Mouse (Mus musculus): ENCODE measurements at regions not wholly inside any gene's neighbourhood (a gene's known extent, or its start where the extent isn't known, plus 50 kb on each side); places are given as distances from the start of the nearest gene placed in this dataset.

DNA sequence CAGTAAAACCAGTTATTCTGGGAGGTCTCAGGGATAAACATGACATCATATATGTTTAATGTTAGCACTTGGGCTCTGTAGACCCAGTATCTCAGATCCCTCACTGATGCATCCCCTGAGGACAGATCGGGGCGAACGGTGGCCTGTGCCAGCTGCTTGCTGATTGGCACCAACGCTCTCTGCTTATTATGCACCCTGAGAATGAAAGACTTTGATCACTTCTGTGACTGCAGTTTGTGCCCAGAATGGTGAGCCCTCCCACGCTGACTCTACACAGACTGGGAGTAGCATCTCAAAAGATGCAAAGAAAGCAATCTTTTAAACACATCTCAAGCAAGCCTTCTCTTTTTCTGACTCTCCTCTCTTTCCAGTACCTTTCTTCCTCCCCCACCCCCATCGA lies 82.2 kb upstream of the Glrp1 start:
- H3K27me3 ChIP-seq = no peaks in the 10 kb centered on the region
- peak; percentile 53 for ATAC-seq (replicated peaks)
- peaks cover 33% of the 10 kb centered on the region for H3K4me1 ChIP-seq
- WGBS = 34% methylated on average over 6 of the region's 6 CpGs
- no peaks in the 10 kb centered on the region for H3K36me3 ChIP-seq
- no peaks in the 10 kb centered on the region for H3K9me3 ChIP-seq
- H3K4me2 ChIP-seq (replicated peaks) = peak overlapping the region; percentile 15; the same call in 1 of the 2 replicates
- no peak overlapping the region for H3K9ac ChIP-seq (replicated peaks)
- no peak overlapping the region for H3K4me3 ChIP-seq
- H3K27ac ChIP-seq (replicated peaks) = peak overlapping the region; percentile 52

- Histone ChIP-seq H3K4me3 (no peak overlapping the region), H3K4me1 (peaks cover 33% of the 10 kb centered on the region), H3K27ac (replicated peaks) (no peak overlapping the region), H3K9ac (replicated peaks) (no peak overlapping the region), H3K27me3 (no peaks in the 10 kb centered on the region), H3K36me3 (no peaks in the 10 kb centered on the region), H3K4me2 (replicated peaks) (no peak overlapping the region), H3K9me3 (no peaks in the 10 kb centered on the region)
- no peak for ATAC-seq (replicated peaks)
- WGBS = 80% methylated on average over 9 of the region's 9 CpGs
Observed at GRCm38 (mm10) chr1:88590802-88591380, 81.0 kb upstream of the Glrp1 start.

DNA sequence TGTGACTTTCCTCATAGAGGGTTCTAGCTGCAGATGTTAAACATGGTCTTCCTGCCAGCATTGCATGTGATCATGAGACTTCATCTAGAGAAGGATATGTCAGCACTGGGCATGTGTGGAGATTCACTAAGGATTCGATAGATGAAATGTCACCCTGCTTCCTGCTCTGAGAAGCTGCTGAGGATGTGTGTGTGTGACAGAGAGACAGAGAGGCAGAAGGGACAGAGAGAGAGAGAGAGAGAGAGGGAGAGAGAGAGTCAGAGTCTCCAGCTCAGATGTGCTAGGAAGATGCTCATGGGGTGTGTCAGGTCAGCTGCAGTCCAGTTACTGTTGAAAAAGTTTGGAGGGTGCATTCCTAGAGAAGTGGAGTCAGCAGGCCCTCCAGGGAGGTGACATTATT lies 78.9 kb upstream of the Glrp1 start:
- Histone ChIP-seq H3K27me3 (no peaks in the 10 kb centered on the region), H3K9me3 (no peaks in the 10 kb centered on the region), H3K36me3 (no peaks in the 10 kb centered on the region), H3K4me2 (replicated peaks) (no peak overlapping the region), H3K4me3 (no peak overlapping the region), H3K4me1 (peaks cover 17% of the 10 kb centered on the region), H3K9ac (replicated peaks) (no peak overlapping the region), H3K27ac (replicated peaks) (no peak overlapping the region)
- WGBS = 91% methylated on average over 1 of the region's 1 CpGs
- ATAC-seq (replicated peaks) = no peak

DNA sequence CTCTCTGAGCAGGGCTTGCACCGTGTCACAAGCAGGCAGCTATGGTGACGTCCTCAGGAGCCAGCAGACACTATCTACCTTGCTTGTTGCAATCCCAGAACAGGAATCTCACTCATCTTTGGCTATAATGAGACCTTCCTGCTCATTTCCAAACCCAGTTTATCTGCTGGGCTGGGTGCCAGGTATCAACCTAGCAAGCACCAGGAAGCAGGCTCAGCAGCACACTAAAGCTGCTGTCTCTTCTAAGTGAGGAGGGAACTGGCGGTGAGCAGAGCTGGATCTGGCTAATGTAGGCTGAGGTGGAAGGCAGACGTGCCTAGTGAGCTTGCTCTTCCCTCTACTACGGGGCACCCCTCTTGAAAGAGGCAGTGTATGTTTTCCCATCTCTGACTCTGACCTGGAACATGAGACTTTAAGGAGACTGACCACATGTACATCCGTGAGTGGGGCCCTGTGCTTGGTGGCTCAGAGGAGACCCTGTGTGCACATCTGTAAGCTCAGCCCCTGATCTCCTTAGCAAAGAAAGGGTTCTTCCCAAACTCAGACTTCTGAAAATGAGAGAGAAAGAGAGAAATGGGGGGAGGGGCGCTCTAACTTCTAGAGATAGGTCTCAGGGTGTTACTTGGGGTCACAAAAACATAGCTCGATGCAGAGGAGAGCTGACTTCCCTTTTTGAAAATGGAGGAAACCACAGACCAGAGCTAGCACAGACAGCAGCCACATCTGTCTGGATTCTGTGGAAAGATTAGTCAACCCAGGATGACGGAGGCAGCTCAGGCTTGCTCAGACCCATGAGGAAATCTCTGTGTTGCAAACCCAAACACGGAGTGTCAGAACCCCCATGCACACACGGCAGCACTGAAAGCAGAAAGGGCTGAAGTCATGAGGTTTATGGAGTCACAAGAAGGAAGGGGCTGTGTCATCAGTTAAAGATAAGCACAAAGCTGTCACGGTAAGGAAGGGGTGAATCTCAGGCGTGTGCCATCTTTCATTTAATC lies 77.3 kb upstream of the Glrp1 start:
- ATAC-seq (replicated peaks) = no peak
- WGBS = 81% methylated on average over 13 of the region's 13 CpGs
- Histone ChIP-seq H3K4me3 (no peak overlapping the region), H3K4me1 (peaks cover 10% of the 10 kb centered on the region), H3K9me3 (no peaks in the 10 kb centered on the region), H3K27me3 (no peaks in the 10 kb centered on the region), H3K36me3 (no peaks in the 10 kb centered on the region), H3K9ac (replicated peaks) (no peak overlapping the region), H3K4me2 (replicated peaks) (no peak overlapping the region), H3K27ac (replicated peaks) (no peak overlapping the region)

DNA sequence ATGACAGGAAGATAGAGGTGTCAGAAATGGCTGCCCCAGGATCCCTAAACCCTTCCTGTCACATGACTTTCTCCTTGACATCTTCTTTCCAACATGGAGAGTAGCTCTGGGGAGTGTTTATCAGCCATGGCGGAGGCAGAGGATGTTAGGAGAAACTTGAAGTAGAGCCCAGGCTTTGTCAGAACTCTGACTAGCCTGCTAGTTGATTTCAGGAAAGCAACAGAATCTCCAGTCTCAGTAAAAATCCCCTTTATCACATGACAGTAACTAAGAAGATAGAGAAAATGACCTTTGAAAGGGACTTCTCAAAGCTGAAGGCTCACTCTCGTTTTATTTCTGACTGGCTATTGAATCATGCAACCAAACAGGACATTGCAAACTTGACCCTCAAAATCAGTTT lies 76.3 kb upstream of the Glrp1 start:
- 79% methylated on average over 2 of the region's 2 CpGs for WGBS
- H3K36me3 ChIP-seq = no peaks in the 10 kb centered on the region
- H3K27ac ChIP-seq (replicated peaks) = no peak overlapping the region
- no peak overlapping the region for H3K4me3 ChIP-seq
- no peak overlapping the region for H3K4me2 ChIP-seq (replicated peaks)
- H3K9me3 ChIP-seq = no peaks in the 10 kb centered on the region
- H3K9ac ChIP-seq (replicated peaks) = no peak overlapping the region
- ATAC-seq (replicated peaks) = no peak
- no peaks in the 10 kb centered on the region for H3K27me3 ChIP-seq
- peaks cover 3% of the 10 kb centered on the region; the same call in 1 of the 2 replicates for H3K4me1 ChIP-seq

DNA sequence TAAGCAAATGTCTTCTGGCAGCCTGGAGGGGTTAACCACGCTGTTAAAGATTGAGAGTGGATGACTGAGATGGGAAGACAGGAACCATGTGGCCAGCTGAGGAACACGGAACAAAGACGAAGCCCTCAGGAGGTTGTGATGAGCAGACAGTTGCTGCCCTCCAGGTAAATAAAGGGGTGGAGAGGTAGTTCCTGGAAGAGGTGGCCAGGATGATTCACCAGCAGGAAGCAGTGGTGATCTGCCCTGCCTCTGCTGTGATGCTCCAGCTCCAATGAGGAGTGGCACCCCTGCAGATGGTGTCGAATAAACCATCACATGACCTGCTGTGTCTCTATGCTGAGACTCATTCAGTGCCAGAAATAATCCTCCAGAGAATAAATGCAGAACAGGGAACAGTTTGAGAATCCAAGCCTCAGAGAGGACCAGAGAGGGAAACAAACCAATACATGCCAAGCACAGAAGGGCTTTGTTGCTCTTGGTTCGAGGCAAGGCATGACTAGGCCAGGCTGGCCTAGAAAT lies 74.7 kb upstream of the Glrp1 start:
- no peaks in the 10 kb centered on the region for H3K36me3 ChIP-seq
- H3K4me3 ChIP-seq = no peak overlapping the region
- no peaks in the 10 kb centered on the region for H3K4me1 ChIP-seq
- H3K9ac ChIP-seq (replicated peaks) = no peak overlapping the region
- no peak for ATAC-seq (replicated peaks)
- H3K4me2 ChIP-seq (replicated peaks) = no peak overlapping the region
- H3K9me3 ChIP-seq = no peaks in the 10 kb centered on the region
- H3K27ac ChIP-seq (replicated peaks) = no peak overlapping the region
- WGBS = 69% methylated on average over 5 of the region's 5 CpGs
- H3K27me3 ChIP-seq = no peaks in the 10 kb centered on the region

- H3K9me3 ChIP-seq = no peaks in the 10 kb centered on the region
- ATAC-seq (replicated peaks) = no peak
- no peak overlapping the region for H3K9ac ChIP-seq (replicated peaks)
- H3K36me3 ChIP-seq = no peaks in the 10 kb centered on the region
- no peak overlapping the region for H3K4me3 ChIP-seq
- H3K4me2 ChIP-seq (replicated peaks) = no peak overlapping the region
- H3K4me1 ChIP-seq = no peaks in the 10 kb centered on the region
- no peaks in the 10 kb centered on the region for H3K27me3 ChIP-seq
- no peak overlapping the region for H3K27ac ChIP-seq (replicated peaks)
Observed at GRCm38 (mm10) chr1:88578231-88578620, 68.4 kb upstream of the Glrp1 start.

- H3K27me3 ChIP-seq = no peaks in the 10 kb centered on the region
- no peak overlapping the region for H3K27ac ChIP-seq (replicated peaks)
- WGBS = 19% methylated on average over 12 of the region's 12 CpGs
- no peak overlapping the region for H3K4me2 ChIP-seq (replicated peaks)
- H3K4me3 ChIP-seq = no peak overlapping the region
- H3K4me1 ChIP-seq = no peaks in the 10 kb centered on the region
- no peak for ATAC-seq (replicated peaks)
- H3K9me3 ChIP-seq = no peaks in the 10 kb centered on the region
- no peak overlapping the region for H3K9ac ChIP-seq (replicated peaks)
- H3K36me3 ChIP-seq = no peaks in the 10 kb centered on the region
Observed at GRCm38 (mm10) chr1:88577498-88578230, 67.8 kb upstream of the Glrp1 start.

DNA sequence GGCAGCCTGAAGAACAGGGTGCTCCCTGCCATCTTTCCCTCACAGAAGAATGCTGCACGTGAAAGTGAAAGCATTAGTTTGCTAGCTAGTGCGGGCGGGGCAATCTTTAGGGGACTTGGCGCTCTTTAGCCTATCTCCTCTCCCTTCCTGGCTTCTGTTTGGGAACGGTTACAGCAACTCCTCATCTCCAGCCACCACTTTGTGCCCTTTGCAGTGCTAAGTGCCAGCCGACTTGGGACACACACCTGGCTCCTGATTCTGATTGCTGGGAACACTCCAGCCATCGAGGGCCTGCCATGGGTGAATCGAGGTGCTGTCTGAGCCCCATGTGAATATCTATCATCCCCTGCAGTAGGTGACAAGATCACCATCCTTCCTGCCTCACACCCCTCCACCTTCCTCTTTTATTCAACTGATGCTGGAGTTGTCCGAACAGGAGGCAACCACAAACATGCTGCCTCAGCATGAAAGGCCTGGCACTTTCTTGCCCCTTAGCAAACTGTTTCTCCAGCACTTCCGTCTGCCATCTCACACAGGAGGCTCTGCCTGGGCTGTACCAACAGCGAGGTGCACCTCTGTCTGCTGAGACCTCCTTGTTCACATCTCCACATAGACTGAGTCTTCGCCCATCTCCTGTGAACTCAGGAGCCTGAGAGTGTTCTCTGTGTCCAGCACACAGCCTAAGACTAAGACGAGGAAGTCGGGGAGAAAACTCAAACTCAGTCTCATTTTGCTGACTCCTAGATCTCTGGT lies 66.2 kb upstream of the Glrp1 start:
- 82% methylated on average over 14 of the region's 14 CpGs for WGBS
- no peaks in the 10 kb centered on the region for H3K36me3 ChIP-seq
- H3K4me2 ChIP-seq (replicated peaks) = no peak overlapping the region
- no peak for ATAC-seq (replicated peaks)
- H3K27ac ChIP-seq (replicated peaks) = no peak overlapping the region
- H3K9ac ChIP-seq (replicated peaks) = no peak overlapping the region
- no peak overlapping the region for H3K4me3 ChIP-seq
- no peaks in the 10 kb centered on the region for H3K9me3 ChIP-seq
- H3K27me3 ChIP-seq = no peaks in the 10 kb centered on the region
- H3K4me1 ChIP-seq = no peaks in the 10 kb centered on the region

DNA sequence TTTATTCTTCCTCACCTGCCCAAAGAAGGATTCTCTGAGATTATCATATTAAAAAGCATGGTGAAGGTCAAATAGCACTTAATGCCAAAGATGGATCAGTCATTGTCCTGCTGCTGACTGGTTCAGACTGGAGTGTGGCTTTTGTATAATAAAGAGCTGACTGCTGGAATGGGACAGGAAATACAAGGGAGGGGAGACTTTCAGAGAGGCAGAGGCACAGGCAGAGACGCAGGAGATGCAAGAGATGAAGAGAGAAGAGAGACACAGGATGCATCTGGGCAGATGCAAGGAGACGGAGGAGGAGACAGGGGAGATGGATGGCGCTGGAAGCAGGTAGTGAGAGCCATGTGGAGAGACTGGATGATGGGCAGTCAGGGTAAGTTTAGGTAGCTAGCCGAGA lies 65.4 kb upstream of the Glrp1 start:
- H3K4me1 ChIP-seq = no peaks in the 10 kb centered on the region
- H3K4me2 ChIP-seq (replicated peaks) = no peak overlapping the region
- WGBS = 65% methylated on average over 4 of the region's 4 CpGs
- no peaks in the 10 kb centered on the region for H3K27me3 ChIP-seq
- no peak for ATAC-seq (replicated peaks)
- no peaks in the 10 kb centered on the region for H3K9me3 ChIP-seq
- no peak overlapping the region for H3K9ac ChIP-seq (replicated peaks)
- no peak overlapping the region for H3K27ac ChIP-seq (replicated peaks)
- no peak overlapping the region for H3K4me3 ChIP-seq
- H3K36me3 ChIP-seq = no peaks in the 10 kb centered on the region

- Histone ChIP-seq H3K9me3 (no peaks in the 10 kb centered on the region), H3K36me3 (no peaks in the 10 kb centered on the region), H3K4me2 (replicated peaks) (no peak overlapping the region), H3K27ac (replicated peaks) (no peak overlapping the region), H3K27me3 (no peaks in the 10 kb centered on the region), H3K4me3 (no peak overlapping the region), H3K9ac (replicated peaks) (no peak overlapping the region), H3K4me1 (peaks cover 9% of the 10 kb centered on the region)
- no peak for ATAC-seq (replicated peaks)
- 95% methylated on average over 13 of the region's 13 CpGs for WGBS
Observed at GRCm38 (mm10) chr1:88572161-88572560, 62.3 kb upstream of the Glrp1 start.
